Mouse (Mus musculus) heart, adult 2 months (tissue): ENCODE data around the gene Tns3. TPM values are rescaled to one million over a fixed set of nuclear protein-coding genes. Genes with fewer than 3 reads are reported as not detected.

ENCODE experiments used
- DNase-seq, 2 experiments: peaks; one replicate each; pipeline ENCODE4 v3.0.0; 2021
- H3K27ac ChIP-seq: fragments of 200-600 bp; 2 replicates; pipeline ENCODE4 v1.8.1; 2022
- H3K27me3 ChIP-seq: fragments of 200-500 bp; 2 replicates; pipeline ENCODE4 v1.6.1; 2012; ENCODE audit warnings: mild to moderate bottlenecking, low read length, inconsistent platforms, mixed read lengths; ENCODE audit not compliant: control insufficient read depth, insufficient read depth
- H3K36me3 ChIP-seq: fragments of 200-500 bp; 2 replicates; pipeline ENCODE4 v1.6.1; 2012; ENCODE audit warnings: low read length, inconsistent platforms; ENCODE audit not compliant: control insufficient read depth, insufficient read depth
- H3K4me1 ChIP-seq: fragments of 200-500 bp; 2 replicates; pipeline ENCODE4 v1.6.1; 2011; ENCODE audit warnings: low read length; ENCODE audit not compliant: control insufficient read depth, insufficient read depth
- H3K4me3 ChIP-seq: fragments of 200-600 bp; 2 replicates; pipeline ENCODE4 v1.8.1; 2022
- H3K79me2 ChIP-seq: fragments of 200-500 bp; replicated peaks from 2 replicates; pipeline ENCODE4 v1.6.1; 2012; ENCODE audit warnings: mild to moderate bottlenecking, inconsistent platforms, low read length, moderate library complexity, mixed read lengths; ENCODE audit not compliant: control insufficient read depth, insufficient read depth
- H3K9ac ChIP-seq: fragments of 200-500 bp; 2 replicates; pipeline ENCODE4 v1.6.1; 2012; ENCODE audit warnings: low read depth, mild to moderate bottlenecking, control low read depth, inconsistent platforms, low read length, mixed read lengths
- CTCF ChIP-seq: fragments of 200-600 bp; IDR thresholded peaks from 2 replicates; pipeline ENCODE4 v1.8.1; 2022; ENCODE audit warnings: antibody characterized with exemption, mild to moderate bottlenecking, moderate library complexity
- EP300 ChIP-seq: fragments of 200-500 bp; IDR thresholded peaks from 2 replicates; pipeline ENCODE4 v1.6.1; 2011; ENCODE audit warnings: low read depth, low read length, control low read depth; ENCODE audit not compliant: insufficient read depth
- POLR2A ChIP-seq: fragments of 200-500 bp; IDR thresholded peaks from 2 replicates; pipeline ENCODE4 v1.6.1; 2011; ENCODE audit warnings: mild to moderate bottlenecking, low read depth, low read length, control low read depth; ENCODE audit not compliant: insufficient read depth
- WGBS: fragments of 180-500 bp; shearing (Covaris S2); methylation state at CpG from one replicate; pipeline ENCODE4 v1.1.7; 2018; 5-methylcytosine and 5-hydroxymethylcytosine counted together
- intact Hi-C: fragments of 180-260 bp; cut with DNase I; formaldehyde crosslinking; loops from one replicate; pipeline ENCODE4 v1.15.1; 2025
- polyA plus RNA-seq: library from polyadenylated mRNA; depleted of rRNA; stranded (reverse); fragments of >200 nt; gene quantifications from 2 replicates; pipeline ENCODE4 v1.2.3, GENCODE M21; 2012
- total RNA-seq, 2 experiments: library from RNA; stranded (reverse); gene quantifications; 2 replicates each; pipeline ENCODE4 v1.2.3; 2021

The Tns3 gene
- total and polyA plus RNA-seq, 3 experiments: 14.8 to 23.9 (median 23.1) TPM

- WGBS: 61% methylated on average over 10 of the region's 10 CpGs
- no peaks in the 10 kb centered on the region for H3K27me3 ChIP-seq
Observed at GRCm38 (mm10) chr11:8618301-8618700, 46.0 kb downstream of the Tns3 start.

DNA sequence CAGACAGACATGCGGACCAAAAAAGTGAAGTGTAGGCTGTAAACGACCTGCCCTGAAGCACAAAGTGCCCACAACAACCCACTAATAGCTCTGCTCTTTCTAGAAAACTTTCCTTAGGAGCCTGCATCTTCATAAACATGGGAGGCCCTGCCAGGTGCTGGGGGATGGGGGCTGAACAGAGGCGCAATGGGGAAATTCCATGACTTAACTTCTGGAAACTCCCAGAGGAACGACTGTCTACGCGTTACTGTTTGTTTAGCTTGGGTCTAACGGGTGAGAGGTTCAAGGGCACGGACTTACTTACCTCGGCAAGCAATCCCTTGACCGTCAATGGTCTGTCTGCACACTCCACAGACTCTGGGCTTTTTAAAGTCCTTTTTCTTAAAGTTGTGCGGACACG, 48.9 kb downstream of the Tns3 start:
- intact Hi-C loops: no loop called here
- 62% methylated on average over 12 of the region's 12 CpGs for WGBS
- Histone ChIP-seq H3K27me3 (no peaks in the 10 kb centered on the region), H3K36me3 (no peaks in the 10 kb centered on the region), H3K79me2 (no peaks in the 10 kb centered on the region), H3K4me3 (no peak overlapping the region), H3K4me1 (peaks cover 2% of the 10 kb centered on the region; the same call in 1 of the 2 replicates), H3K9ac (no peak overlapping the region), H3K27ac (no peak overlapping the region)
- no peak for TF ChIP-seq EP300
- no peak for TF ChIP-seq CTCF
- no peak for TF ChIP-seq POLR2A
- no peak for DNase-seq

More at GRCm38 (mm10) chr11:8618301-8618700, 46.0 kb downstream of the Tns3 start:
- no peaks in the 10 kb centered on the region for H3K79me2 ChIP-seq
- peaks cover 2% of the 10 kb centered on the region; the same call in 1 of the 2 replicates for H3K4me1 ChIP-seq
- no peaks in the 10 kb centered on the region for H3K36me3 ChIP-seq
- H3K4me3 ChIP-seq: no peak overlapping the region
- TF ChIP-seq EP300: no peak
- TF ChIP-seq POLR2A: no peak
- TF ChIP-seq CTCF: no peak
- H3K27ac ChIP-seq: no peak overlapping the region
- intact Hi-C loops: no loop called here
- no peak for DNase-seq
- H3K9ac ChIP-seq: no peak overlapping the region

- peaks cover 3% of the 10 kb centered on the region; the same call in 1 of the 2 replicates for H3K4me1 ChIP-seq
- H3K27me3 ChIP-seq: no peaks in the 10 kb centered on the region
- no peaks in the 10 kb centered on the region for H3K79me2 ChIP-seq
- 44% methylated on average over 7 of the region's 7 CpGs for WGBS
- intact Hi-C loops: no loop called here
- no peaks in the 10 kb centered on the region for H3K36me3 ChIP-seq
- no peak for TF ChIP-seq EP300
- no peak for TF ChIP-seq POLR2A
- no peak for TF ChIP-seq CTCF
- H3K27ac ChIP-seq: no peak overlapping the region
- no peak overlapping the region for H3K4me3 ChIP-seq
- H3K9ac ChIP-seq: no peak overlapping the region
- no peak for DNase-seq
Observed at GRCm38 (mm10) chr11:8610456-8610855, 53.9 kb downstream of the Tns3 start.

GRCm38 (mm10) chr11:8609873-8610272, 54.5 kb downstream of the Tns3 start:
- WGBS: 61% methylated on average over 12 of the region's 12 CpGs
- H3K4me1 ChIP-seq: peaks cover 3% of the 10 kb centered on the region; the same call in 1 of the 2 replicates
- H3K27ac ChIP-seq: no peak overlapping the region
- H3K4me3 ChIP-seq: no peak overlapping the region
- DNase-seq: no peak
- intact Hi-C loops: no loop called here
- TF ChIP-seq EP300: no peak
- TF ChIP-seq POLR2A: no peak
- no peak for TF ChIP-seq CTCF
- H3K36me3 ChIP-seq: no peaks in the 10 kb centered on the region
- no peak overlapping the region for H3K9ac ChIP-seq
- no peaks in the 10 kb centered on the region for H3K27me3 ChIP-seq
- H3K79me2 ChIP-seq: no peaks in the 10 kb centered on the region

DNA sequence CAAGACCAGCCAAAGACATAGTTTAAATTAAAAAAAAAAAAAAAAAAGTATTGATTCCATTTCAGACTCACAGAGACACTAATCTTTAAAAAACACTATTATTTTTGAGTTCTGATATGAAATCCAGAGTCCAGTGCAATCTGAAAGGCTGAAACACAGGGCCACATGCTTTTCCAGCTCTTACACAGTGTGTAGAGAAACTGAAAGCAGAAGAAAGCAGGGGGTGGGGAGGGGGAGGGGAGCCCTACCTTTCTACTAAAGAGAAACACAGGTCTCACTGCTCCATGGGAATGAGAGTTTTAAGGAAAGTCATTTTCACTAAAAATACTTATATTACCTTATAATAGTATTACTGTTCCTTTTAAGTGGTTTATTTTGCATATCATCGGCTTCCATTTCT, 57.2 kb downstream of the Tns3 start:
- no peak overlapping the region for H3K4me3 ChIP-seq
- no peak overlapping the region for H3K27ac ChIP-seq
- intact Hi-C loops: no loop called here
- no peak overlapping the region for H3K9ac ChIP-seq
- no peaks in the 10 kb centered on the region for H3K79me2 ChIP-seq
- peaks cover 3% of the 10 kb centered on the region; the same call in 1 of the 2 replicates for H3K4me1 ChIP-seq
- no peaks in the 10 kb centered on the region for H3K36me3 ChIP-seq
- H3K27me3 ChIP-seq: no peaks in the 10 kb centered on the region
- no peak for TF ChIP-seq CTCF
- no peak for TF ChIP-seq POLR2A
- no peak for TF ChIP-seq EP300
- 96% methylated on average over 1 of the region's 1 CpGs for WGBS
- no peak for DNase-seq

DNA sequence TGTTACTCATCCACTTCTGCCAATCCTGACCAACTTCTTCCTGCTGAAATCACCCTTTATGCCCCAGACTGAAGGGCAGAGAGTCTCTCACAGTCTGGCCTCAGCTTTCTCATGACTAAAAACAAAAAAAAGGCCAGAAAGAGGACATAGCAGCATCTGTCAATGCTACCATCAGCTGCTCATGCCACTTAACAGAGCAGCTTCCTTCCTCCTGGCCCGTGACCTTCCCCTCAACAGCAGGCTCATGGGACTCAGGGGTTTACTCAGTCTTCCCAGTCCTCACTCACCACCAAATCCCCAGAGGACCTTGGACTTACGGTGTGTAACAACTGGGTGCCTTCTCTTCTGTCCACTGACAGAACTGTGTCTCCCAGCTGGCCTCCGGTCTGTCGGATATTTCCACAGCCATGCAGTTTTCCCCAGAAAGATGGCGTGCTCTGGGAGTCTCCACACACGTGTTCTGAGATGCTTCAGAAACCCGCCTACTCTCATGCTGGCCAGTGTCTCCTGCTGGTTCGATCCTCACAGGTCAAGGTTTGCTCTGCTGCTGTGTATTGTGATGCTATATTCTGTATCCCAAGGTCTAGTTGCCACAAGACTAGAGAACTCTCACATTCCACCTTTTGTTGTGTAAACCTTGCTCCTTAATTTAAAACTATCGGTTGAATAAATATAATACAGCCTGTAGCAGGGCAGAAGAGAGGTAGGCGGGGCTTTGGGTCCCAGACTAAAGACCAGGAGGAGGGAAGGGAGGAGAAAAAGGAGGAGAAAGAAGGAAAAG, 59.4 kb downstream of the Tns3 start:
- Histone ChIP-seq H3K27ac (no peak overlapping the region), H3K79me2 (no peaks in the 10 kb centered on the region), H3K27me3 (no peaks in the 10 kb centered on the region), H3K4me1 (0 out of 2 replicates have a peak, but pooled peaks cover 3% of the 10 kb centered on the region), H3K36me3 (no peaks in the 10 kb centered on the region), H3K9ac (no peak overlapping the region), H3K4me3 (no peak overlapping the region)
- intact Hi-C loops: no loop called here
- WGBS: 78% methylated on average over 10 of the region's 10 CpGs
- TF ChIP-seq POLR2A (no peak), EP300 (no peak), CTCF (no peak)
- no peak for DNase-seq
